Mouse (Mus musculus): ENCODE data around the gene Oas1c. TPM values are rescaled to one million over a fixed set of nuclear protein-coding genes. Genes with fewer than 3 reads are reported as not detected.
"Not testable (repeated sequence)": the region's sequence is repeated elsewhere in the genome, so short reads cannot be mapped to it uniquely, and the experiment has no call there.

Gene Oas1c
- polyA plus RNA-seq, 1 experiment from 2014 or later = 0.41 TPM

DNA sequence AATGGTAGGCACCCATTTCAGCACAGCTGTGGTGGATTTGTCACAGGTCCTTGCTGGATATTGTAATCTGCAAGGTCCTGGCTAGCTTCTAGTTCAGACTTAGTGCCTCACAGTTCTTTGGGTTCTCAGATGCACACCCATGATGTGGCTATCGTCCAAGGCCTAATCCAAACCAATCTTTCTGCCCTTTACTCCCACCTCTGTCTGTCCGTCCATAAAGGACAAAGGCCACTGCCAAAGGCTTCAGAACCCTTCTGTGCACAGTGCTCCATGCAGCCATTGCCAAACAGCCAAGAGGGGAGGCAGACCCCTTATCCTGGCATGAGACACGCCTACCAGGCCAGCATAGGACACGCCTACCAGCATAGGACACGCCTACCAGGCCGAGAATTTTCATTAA, 3.1 kb downstream of the Oas1c start:
- DNase-seq (ENCODE audit: low spot score) = no peak
- no peak overlapping the region for H3K4me3 ChIP-seq
- no peak overlapping the region for H3K27ac ChIP-seq
- H3K36me3 ChIP-seq = no peaks in the 10 kb centered on the region
- peaks cover 13% of the 10 kb centered on the region for H3K4me1 ChIP-seq (replicated peaks)
- H3K9me3 ChIP-seq = no peaks in the 10 kb centered on the region
- no peaks in the 10 kb centered on the region for H3K27me3 ChIP-seq (ENCODE audit: insufficient read depth, poor library complexity, severe bottlenecking)
- 46% methylated on average over 6 of the region's 6 CpGs for WGBS

DNA sequence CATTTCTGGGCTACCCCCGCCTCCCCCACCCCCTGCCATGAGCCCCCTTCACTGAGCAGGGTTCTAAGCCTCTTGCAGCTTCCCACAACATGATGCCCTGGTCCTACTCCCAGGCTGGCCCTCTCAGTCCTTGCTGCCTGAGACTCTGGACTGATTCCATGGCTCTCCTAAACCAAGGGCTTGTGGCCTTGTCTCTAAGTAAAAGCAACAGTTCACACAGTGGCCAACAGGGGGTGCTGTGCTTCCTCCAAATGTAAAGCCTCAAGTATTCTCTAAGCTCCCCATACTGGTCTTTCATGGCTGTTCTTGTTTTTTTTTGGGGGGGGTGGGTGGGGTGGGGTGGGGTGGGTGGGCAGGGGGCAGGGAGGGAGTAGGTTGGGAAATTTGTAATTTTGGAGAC, 5.9 kb downstream of the Oas1c start:
- peak; percentile 57 for DNase-seq (ENCODE audit: low spot score)
- no peak overlapping the region for H3K27ac ChIP-seq
- no peaks in the 10 kb centered on the region for H3K4me1 ChIP-seq (replicated peaks)
- WGBS = 90% methylated on average over 1 of the region's 1 CpGs
- H3K27me3 ChIP-seq (ENCODE audit: insufficient read depth, poor library complexity, severe bottlenecking) = no peaks in the 10 kb centered on the region
- H3K4me3 ChIP-seq = no peak overlapping the region
- H3K36me3 ChIP-seq = no peaks in the 10 kb centered on the region
- no peaks in the 10 kb centered on the region for H3K9me3 ChIP-seq

DNA sequence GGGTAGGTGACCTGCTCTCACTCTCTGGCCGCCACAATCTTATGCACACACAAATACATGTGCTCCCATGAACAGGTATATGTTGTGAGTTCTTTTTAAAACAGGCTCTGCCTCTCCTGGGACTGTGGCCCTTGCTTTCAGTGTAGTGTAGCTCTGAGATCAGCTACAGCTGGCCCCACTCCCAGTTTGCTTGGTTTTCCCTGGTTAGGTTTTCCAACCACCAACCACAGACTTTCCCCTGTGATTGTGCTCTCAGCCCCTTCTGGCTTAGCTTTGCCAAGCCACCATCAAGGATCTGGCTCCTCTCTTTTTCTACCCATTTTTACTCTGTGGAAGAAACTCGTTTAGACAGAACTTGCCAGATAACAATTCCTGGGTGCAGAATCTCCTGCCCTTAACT, 8.7 kb downstream of the Oas1c start:
- H3K27me3 ChIP-seq (ENCODE audit: insufficient read depth, poor library complexity, severe bottlenecking) = no peaks in the 10 kb centered on the region
- WGBS = 81% methylated on average over 2 of the region's 2 CpGs

DNA sequence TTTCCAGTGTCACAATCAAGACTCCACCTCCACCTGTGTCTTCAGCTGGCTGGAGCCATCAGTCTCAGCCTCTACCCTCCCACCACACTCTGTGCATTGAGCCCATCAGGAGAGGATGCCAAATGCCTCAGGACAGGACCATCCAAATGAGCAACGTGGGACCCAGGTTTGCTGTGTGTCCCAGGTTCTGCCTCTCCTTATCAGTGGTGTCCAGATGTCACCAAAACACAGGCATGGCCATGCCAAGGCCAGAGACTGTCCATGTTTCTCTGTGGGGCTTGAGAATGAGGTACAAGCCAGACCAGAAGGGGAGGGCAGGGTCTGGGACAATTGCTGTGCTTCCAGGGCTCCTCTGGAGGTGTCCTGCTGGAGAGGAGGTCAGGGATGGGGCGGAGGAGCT, 13.4 kb downstream of the Oas1c start:
- not testable (repeated sequence) for H3K9me3 ChIP-seq; H3K36me3 ChIP-seq; DNase-seq (ENCODE audit: low spot score); H3K4me1 ChIP-seq (replicated peaks); H3K27ac ChIP-seq; H3K4me3 ChIP-seq; H3K27me3 ChIP-seq (ENCODE audit: insufficient read depth, poor library complexity, severe bottlenecking)
- 67% methylated on average over 2 of the region's 2 CpGs for WGBS

More for the DNA sequence above, 8.7 kb downstream of the Oas1c start:
- DNase-seq (ENCODE audit: low spot score) = no peak
- Histone ChIP-seq H3K27ac (no peak overlapping the region), H3K4me1 (replicated peaks) (no peaks in the 10 kb centered on the region), H3K4me3 (no peak overlapping the region), H3K36me3 (no peaks in the 10 kb centered on the region), H3K9me3 (no peaks in the 10 kb centered on the region)

DNA sequence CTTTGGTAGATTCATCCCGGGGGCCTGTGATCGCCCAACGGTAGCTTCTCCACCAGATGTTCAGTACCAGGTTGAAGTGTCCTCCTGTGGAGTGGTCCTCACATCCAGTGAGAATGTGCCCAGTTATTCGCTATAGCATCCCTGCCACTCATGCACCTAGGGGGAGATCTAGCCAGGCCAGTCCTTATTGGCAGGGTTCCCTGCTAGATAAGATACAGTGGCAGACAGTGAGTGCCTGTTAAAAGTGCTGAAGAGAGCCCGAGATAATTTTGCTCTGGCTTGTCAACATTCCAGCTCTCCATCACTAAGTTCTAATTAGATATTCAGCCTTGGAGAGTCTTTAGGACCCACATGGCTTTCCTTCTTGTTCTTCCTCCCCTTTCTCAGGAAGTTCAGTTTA, 14.2 kb downstream of the Oas1c start:
- not testable (repeated sequence) for DNase-seq (ENCODE audit: low spot score); H3K27me3 ChIP-seq (ENCODE audit: insufficient read depth, poor library complexity, severe bottlenecking)
- WGBS = 81% methylated on average over 5 of the region's 5 CpGs

DNA sequence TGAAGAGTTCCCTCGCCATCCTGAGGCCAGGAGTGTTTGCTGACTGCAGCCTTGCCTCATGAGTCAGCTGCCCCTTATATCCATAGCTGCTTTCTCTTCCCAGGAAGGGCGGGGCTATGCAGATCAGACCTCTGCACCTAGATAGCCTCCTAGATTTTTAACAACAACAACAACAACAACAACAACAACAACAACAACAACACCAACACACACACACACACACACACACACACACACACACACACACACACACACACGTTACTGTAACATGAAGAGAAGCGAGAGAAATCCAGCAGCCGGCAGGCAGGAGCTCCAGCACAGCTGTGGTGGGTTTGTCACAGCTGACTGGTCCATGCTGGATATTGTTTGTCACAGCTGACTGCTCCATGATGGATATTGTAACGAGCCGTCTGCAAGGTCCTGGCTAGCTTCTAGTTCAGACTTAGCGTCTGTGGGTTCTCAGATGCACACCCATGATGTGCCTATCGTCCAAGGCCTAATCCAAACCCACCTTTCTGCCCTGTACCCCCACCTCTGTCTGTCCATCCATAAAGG, 16.8 kb downstream of the Oas1c start, which contains the start of gene Oas1e:
Oas1e (minus strand) TSS at position 51 of the 555 bp plus-strand sequence.
- WGBS = 71% methylated on average over 9 of the region's 9 CpGs
- H3K4me3 ChIP-seq; H3K36me3 ChIP-seq; H3K4me1 ChIP-seq (replicated peaks); H3K9me3 ChIP-seq; H3K27me3 ChIP-seq (ENCODE audit: insufficient read depth, poor library complexity, severe bottlenecking); DNase-seq (ENCODE audit: low spot score); H3K27ac ChIP-seq: not testable (repeated sequence)

More for the DNA sequence above, 14.2 kb downstream of the Oas1c start:
- not testable (repeated sequence) for H3K36me3 ChIP-seq; H3K9me3 ChIP-seq; H3K27ac ChIP-seq; H3K4me1 ChIP-seq (replicated peaks); H3K4me3 ChIP-seq

DNA sequence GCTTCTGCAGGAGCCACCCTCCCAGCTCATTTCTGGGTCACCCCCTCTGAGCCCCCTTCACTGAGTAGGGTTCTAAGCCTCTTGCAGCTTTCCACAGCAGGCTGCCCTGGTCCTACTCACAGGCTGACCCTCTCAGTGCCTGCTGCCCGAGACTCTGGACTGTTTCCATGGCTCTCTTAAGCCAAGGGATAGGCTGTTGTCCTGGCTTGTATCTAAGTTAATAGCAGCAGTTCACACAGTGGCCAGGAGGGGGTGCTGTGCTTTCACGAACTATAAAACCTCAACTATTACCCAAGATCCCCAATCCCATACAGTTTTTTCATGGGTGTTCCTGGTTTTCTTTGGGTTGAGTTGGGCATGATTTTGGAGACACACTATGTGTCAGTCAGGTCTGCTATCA, 19.3 kb downstream of the Oas1c start:
- H3K27me3 ChIP-seq (ENCODE audit: insufficient read depth, poor library complexity, severe bottlenecking) = no peaks in the 10 kb centered on the region
- peak; percentile 47 for DNase-seq (ENCODE audit: low spot score)
- H3K36me3 ChIP-seq = no peaks in the 10 kb centered on the region
- H3K4me1 ChIP-seq (replicated peaks) = no peaks in the 10 kb centered on the region
- H3K27ac ChIP-seq = no peak overlapping the region
- no peaks in the 10 kb centered on the region for H3K9me3 ChIP-seq
- H3K4me3 ChIP-seq = no peak overlapping the region
- WGBS = 36% methylated on average over 2 of the region's 2 CpGs

DNA sequence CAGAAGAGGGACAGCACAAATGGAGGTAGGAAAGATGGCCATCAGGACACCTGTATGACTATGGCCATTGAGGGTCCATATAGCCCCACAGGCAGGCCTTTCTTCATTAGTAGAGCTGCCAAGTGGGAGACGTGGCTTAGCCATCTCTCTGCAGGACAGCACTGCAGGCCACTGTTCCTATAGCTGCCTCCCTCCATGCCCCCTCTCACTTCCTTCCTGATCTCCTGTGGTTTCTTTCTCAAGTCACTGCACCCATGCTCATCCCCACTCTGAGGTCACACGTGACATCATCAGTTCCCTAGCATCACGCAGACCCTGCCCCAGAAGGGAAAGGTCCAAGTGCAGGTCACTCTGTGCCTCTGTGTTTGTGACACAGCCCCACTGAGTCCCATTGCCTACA, 25.3 kb downstream of the Oas1c start:
- WGBS = 70% methylated on average over 3 of the region's 3 CpGs

DNA sequence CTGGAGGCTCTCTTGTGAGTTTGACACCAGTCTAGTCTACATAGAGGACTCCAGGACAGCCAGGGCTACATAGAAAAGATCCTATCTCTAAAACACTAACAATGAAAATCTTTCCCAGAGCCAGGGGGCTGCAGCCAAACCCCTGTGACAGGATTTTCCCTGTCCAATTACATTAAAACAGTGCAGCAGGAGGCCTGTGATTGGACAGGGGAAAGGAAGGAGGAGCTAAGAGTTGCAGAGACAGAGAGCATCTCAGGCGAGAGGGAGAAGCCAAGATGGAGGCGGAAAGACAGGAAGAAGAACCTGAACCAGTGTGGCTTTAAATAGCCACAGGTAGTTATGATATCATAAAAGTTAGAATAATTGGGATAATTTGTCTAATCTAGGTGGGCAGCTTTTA, 29.9 kb downstream of the Oas1c start:
- Histone ChIP-seq H3K9me3 (no peaks in the 10 kb centered on the region), H3K4me1 (replicated peaks) (no peaks in the 10 kb centered on the region), H3K4me3 (no peak overlapping the region), H3K27me3 (ENCODE audit: insufficient read depth, poor library complexity, severe bottlenecking) (no peaks in the 10 kb centered on the region), H3K27ac (no peak overlapping the region), H3K36me3 (no peaks in the 10 kb centered on the region)
- 74% methylated on average over 2 of the region's 2 CpGs for WGBS
- DNase-seq (ENCODE audit: low spot score) = no peak

More for the DNA sequence above, 25.3 kb downstream of the Oas1c start:
- H3K4me3 ChIP-seq = no peak overlapping the region
- H3K36me3 ChIP-seq = no peaks in the 10 kb centered on the region
- H3K27ac ChIP-seq = no peak overlapping the region
- no peak for DNase-seq (ENCODE audit: low spot score)
- H3K9me3 ChIP-seq = no peaks in the 10 kb centered on the region
- H3K27me3 ChIP-seq (ENCODE audit: insufficient read depth, poor library complexity, severe bottlenecking) = no peaks in the 10 kb centered on the region
- H3K4me1 ChIP-seq (replicated peaks) = no peaks in the 10 kb centered on the region

DNA sequence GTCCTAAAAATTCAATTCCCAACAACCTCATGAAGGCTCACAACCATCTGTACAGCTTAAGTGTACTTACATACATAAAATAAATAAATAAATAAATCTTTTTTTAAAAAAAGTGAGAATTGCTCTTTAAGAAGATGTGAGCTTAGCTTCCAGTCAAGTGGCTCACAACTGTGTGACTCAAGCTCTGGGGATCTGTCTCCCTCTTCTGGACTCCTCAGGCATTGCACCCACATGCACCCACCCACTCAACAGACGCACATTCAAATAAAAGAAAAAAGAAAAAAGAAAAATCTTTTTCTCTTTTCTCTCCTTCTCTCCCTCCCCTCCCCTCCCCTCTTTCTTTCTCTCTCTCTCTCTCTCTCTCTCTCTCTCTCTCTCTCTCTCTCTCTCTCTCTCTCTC, 30.7 kb downstream of the Oas1c start:
- Histone ChIP-seq H3K4me3 (no peak overlapping the region), H3K27ac (no peak overlapping the region), H3K27me3 (ENCODE audit: insufficient read depth, poor library complexity, severe bottlenecking) (no peaks in the 10 kb centered on the region), H3K4me1 (replicated peaks) (0 out of 2 replicates have a peak, but pooled peaks cover 3% of the 10 kb centered on the region), H3K36me3 (no peaks in the 10 kb centered on the region), H3K9me3 (no peaks in the 10 kb centered on the region)
- no peak for DNase-seq (ENCODE audit: low spot score)
- WGBS = 86% methylated on average over 1 of the region's 1 CpGs

DNA sequence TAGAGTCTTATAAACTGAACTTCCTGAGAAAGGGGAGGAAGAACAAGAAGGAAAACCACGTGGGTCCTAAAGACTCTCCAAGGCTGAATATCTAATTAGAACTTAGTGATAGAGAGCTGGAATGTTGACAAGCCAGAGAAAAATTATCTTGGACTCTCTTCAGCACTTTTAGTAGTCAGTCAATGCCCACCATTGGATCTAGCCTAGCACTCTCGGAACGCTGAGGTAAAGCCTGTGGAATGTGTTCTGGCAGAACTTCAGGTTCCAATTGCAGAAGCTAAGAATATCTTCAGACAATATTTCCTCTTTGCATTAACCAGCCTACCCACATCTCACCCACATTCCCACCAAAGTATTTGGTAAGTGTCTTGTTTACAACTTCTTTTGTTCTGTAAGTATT, 32.4 kb downstream of the Oas1c start:
- 63% methylated on average over 3 of the region's 3 CpGs for WGBS
- no peaks in the 10 kb centered on the region for H3K9me3 ChIP-seq
- H3K36me3 ChIP-seq = no peaks in the 10 kb centered on the region
- no peak overlapping the region for H3K27ac ChIP-seq
- no peak overlapping the region for H3K4me3 ChIP-seq
- no peaks in the 10 kb centered on the region for H3K27me3 ChIP-seq (ENCODE audit: insufficient read depth, poor library complexity, severe bottlenecking)
- H3K4me1 ChIP-seq (replicated peaks) = 0 out of 2 replicates have a peak, but pooled peaks cover 7% of the 10 kb centered on the region
- DNase-seq (ENCODE audit: low spot score) = no peak

DNA sequence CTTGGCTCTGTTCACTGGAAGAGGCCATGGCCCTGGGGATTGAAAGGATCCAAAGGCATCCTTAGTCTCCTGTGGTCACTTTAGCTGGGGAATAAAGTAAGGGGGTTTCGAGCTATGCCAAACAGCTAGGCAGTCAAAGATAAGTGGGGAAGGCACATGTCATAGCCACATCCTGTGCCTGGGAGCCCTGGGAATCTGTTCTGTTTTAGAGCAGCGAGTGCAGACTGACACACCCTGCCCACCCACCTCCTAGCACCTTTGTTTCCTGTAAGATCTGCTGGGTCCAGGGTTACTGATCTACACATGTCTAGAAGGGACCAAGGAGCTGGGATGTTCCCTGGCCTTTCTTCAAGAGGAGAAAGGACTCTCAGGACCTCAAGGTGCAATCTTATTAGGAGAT, 33.4 kb downstream of the Oas1c start:
- H3K27me3 ChIP-seq (ENCODE audit: insufficient read depth, poor library complexity, severe bottlenecking) = no peaks in the 10 kb centered on the region
- H3K27ac ChIP-seq = no peak overlapping the region
- H3K36me3 ChIP-seq = no peaks in the 10 kb centered on the region
- no peak overlapping the region for H3K4me3 ChIP-seq
- 80% methylated on average over 2 of the region's 2 CpGs for WGBS
- no peaks in the 10 kb centered on the region for H3K9me3 ChIP-seq
- no peak for DNase-seq (ENCODE audit: low spot score)
- H3K4me1 ChIP-seq (replicated peaks) = 0 out of 2 replicates have a peak, but pooled peaks cover 7% of the 10 kb centered on the region

DNA sequence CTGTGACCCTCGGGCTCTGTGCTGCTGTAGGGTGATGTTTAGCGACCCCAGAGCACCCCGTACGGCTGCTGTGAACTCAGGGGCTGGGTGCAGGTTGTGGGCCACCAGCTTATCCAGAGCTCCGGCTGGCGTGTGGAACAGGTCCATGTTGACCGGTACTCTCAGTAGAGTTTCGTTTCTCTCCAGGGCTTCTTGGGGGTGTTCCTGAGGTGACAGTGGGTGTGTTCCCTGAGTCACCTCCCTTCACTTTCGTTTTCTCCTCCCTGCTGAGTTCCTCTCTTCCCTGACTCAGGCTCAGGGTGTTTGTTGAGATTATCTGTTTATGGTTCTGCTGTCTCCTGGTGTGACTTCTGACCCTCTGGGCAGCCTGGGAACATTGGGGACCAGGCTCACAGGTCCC, 34.8 kb downstream of the Oas1c start, which contains the start of gene Oas3:
Oas3 (minus strand) TSS at position 184 of the 400 bp plus-strand sequence.
- Histone ChIP-seq H3K4me1 (replicated peaks) (0 out of 2 replicates have a peak, but pooled peaks cover 7% of the 10 kb centered on the region), H3K4me3 (no peak within 1 kb of the TSS), H3K36me3 (no peaks in the 10 kb centered on the region), H3K9me3 (no peaks in the 10 kb centered on the region), H3K27ac (no peak within 1 kb of the TSS), H3K27me3 (ENCODE audit: insufficient read depth, poor library complexity, severe bottlenecking) (no peaks in the 10 kb centered on the region)
- DNase-seq (ENCODE audit: low spot score) = no peak
- 77% methylated on average over 9 of the region's 9 CpGs for WGBS

DNA sequence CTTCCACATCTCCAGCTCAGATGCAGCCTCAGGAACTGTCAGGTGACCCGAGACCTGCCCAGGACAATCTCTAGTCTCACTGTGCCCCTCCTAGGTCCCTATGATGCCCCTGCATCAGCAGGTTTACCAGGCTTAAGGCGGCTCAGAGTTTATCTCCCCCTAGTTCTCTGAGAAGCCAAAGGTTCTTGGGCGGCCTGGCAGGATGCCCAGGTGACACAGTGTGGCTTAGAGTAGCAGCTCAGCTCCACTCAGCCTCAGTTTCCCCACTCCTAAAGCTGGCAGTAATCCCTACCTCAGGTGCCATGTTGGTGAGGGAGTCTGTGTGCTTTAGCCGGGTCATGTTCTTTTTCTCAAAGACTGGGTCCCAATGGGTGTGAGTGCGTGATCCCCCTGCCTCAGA, 35.5 kb downstream of the Oas1c start:
- no peak for DNase-seq (ENCODE audit: low spot score)
- Histone ChIP-seq H3K4me1 (replicated peaks) (0 out of 2 replicates have a peak, but pooled peaks cover 7% of the 10 kb centered on the region), H3K36me3 (no peaks in the 10 kb centered on the region), H3K27ac (no peak overlapping the region), H3K27me3 (ENCODE audit: insufficient read depth, poor library complexity, severe bottlenecking) (no peaks in the 10 kb centered on the region), H3K9me3 (no peaks in the 10 kb centered on the region), H3K4me3 (no peak overlapping the region)
- WGBS = 83% methylated on average over 5 of the region's 5 CpGs
